Mouse (Mus musculus) left cerebral cortex, postnatal 4 days (tissue): ENCODE measurements at regions not wholly inside any gene's neighbourhood (a gene's known extent, or its start where the extent isn't known, plus 50 kb on each side); places are given as distances from the start of the nearest gene placed in this dataset.
"Not testable (repeated sequence)": the region's sequence is repeated elsewhere in the genome, so short reads cannot be mapped to it uniquely, and the experiment has no call there.

ENCODE experiments used
- DNase-seq: peaks from one replicate; pipeline ENCODE4 v3.0.0-alpha.2; 2022
- intact Hi-C: fragments of 180-260 bp; cut with DNase I; formaldehyde crosslinking; loops from one replicate; pipeline ENCODE4 v1.15.1; 2025

DNA sequence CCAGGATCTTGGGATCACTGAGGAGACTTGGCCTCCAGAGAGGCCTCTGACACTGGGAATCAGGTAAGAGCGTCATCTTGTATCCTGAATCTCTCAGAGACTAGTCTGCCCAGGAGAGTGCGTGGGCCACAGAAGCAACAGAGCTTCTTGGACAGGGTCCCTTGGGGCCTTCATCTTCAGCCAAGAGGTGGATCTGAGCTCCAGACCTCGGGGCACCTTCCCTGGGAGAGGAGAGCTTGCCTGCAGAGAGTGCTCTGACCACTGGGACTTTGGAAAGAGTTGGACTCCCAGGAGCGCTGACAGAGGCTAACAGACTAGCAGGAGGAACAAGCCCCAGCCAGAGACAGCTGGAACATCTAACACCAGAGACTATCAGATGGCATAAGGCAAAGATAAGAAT is 73.9 kb upstream of the Gm15319 start:
- intact Hi-C loops: not testable (repeated sequence)
- peak; percentile 17 for DNase-seq

DNA sequence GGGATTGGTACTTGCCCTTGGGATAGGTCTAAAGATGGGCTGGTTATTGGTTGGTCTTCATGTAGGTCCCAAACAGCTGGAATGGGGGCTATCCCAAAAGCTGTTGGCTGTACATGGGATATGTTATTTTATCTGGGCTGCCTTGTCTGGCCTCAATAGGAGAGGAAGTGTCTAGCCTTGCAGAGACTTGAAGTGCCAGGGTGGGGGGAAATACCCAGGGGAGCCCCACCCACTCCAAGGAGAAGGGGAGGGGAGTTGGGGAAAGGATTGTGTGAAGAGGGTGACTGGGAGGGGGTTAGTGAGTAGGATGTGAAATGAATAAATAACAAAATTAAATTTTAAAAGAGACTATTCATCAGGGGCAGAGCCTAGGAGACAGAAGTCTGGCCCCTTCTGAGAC is 70.2 kb upstream of the Gm15319 start:
- intact Hi-C loops, DNase-seq: not testable (repeated sequence)

DNA sequence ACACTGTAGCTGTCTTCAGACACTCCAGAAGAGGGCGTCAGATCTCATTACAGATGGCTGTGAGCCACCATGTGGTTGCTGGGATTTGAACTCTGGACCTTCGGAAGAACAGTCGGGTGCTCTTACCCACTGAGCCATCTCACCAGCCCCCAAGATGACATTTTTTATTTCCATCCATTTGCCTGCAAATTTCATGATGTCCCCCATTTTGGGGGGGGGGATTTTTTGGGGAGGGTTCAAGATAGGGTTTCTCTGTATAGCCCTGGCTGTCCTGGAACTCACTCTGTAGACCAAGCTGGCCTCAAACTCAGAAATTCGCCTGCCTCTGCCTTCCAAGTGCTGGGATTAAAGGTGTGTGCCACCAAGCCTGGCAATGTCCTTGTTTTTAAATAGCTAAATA is 66.5 kb upstream of the Gm15319 start:
- intact Hi-C loops: not testable (repeated sequence)

DNA sequence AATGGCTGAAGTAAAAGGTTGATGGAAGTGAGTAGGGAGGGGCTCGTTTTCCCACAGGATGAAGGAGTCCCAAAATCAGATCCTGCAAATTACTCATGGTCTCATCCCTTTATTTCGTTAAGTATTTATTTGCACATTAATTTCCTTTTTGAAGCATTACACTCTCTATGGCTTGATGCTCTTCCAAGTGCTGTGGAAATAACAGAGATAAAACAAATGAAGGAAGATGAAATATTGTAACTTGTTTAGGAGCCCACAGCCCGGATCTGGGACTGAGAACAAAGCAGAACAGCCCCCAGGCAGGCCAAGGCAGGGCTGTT is 61.9 kb upstream of the Gm15319 start:
- intact Hi-C loops, DNase-seq: not testable (repeated sequence)

More for the DNA sequence above, 66.5 kb upstream of the Gm15319 start:
- DNase-seq: not testable (repeated sequence)

DNA sequence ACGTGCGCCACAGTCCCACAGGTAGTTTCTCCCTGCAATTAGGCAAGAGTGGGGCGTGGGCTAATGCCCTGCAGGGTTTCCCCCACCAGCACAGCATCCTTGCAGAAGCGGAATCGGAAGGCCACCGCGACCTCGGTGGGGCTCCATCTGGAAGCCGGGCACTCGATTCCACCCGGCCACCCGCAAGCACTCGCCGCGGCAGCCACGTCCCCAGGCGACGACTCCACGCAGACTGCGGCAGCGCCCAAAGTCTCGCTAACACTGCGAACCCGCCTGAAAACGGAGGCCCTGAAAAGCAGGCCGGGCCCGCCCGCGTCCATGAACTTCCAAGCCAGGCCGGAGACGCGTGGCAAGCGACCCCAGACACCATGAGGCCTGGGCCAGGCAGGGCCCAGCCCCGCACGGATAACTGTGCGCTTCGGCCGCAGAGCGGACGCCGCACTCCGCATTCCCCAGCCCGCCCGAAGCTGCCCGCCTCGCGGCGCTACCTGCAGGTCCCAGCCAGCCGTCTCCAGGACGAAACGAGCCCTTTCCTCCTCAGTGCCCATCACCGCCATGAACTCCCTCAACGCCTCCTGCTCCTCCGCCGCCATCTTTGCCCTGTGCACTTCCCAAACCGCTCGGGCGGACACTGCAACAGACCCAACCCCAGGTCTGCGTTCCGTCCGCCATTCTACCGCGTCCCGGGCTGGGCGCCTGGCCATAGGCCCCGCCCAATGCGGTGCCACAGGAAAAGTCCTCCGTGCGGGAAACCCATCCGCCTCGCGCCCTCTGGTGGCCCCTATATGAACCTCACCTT is 61.3 kb upstream of the Gm15319 start:
- DNase-seq: peak; percentile 100
- intact Hi-C loops: not testable (repeated sequence)

DNA sequence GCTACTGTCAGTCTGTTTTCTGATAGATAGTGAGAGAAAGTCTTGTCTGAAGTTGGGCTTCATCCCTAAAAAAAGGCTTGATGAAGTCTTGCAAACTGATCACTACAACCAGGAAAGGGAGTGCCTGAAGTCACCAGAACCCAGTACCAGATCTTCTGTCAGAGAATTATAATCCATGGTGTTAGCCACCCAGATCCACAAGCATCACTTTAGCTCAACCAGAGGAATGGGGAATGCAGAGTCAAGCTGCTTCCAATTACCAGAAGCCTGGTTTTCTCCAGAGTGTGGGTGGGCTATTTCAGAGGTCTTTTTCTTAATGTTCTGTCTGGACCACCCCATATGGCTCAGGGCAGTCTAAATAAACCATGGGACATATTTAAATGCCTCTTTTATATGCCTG is 57.8 kb upstream of the Gm15319 start:
- intact Hi-C loops, DNase-seq: not testable (repeated sequence)
